Mouse (Mus musculus) brain, embryonic 14.5 days (tissue): ENCODE measurements around the gene Plin4. TPM values are rescaled to one million over a fixed set of nuclear protein-coding genes. Genes with fewer than 3 reads are reported as not detected.

Experiments used
- DNase-seq: peaks from one replicate; pipeline ENCODE4 v3.0.0-alpha.2; 2011; ENCODE audit warnings: low read depth
- CTCF ChIP-seq: fragments of 200-500 bp; IDR thresholded peaks from 2 replicates; pipeline ENCODE4 v1.5.1; 2012; ENCODE audit warnings: inconsistent platforms, mild to moderate bottlenecking, moderate library complexity, borderline replicate concordance; ENCODE audit not compliant: insufficient read depth, insufficient read length; ENCODE audit errors: extremely low read depth
- POLR2A ChIP-seq: fragments of 200-500 bp; IDR thresholded peaks from 2 replicates; pipeline ENCODE4 v1.6.1; 2012; ENCODE audit warnings: mild to moderate bottlenecking, inconsistent platforms, borderline replicate concordance; ENCODE audit not compliant: poor library complexity, insufficient read depth, insufficient read length, severe bottlenecking; ENCODE audit errors: extremely low read depth
- polyA plus RNA-seq: library from polyadenylated mRNA; depleted of rRNA; stranded (reverse); fragments of >200 nt; gene quantifications from 2 replicates; pipeline ENCODE4 v1.2.3, GENCODE M21; 2012; rRNA removed

The Plin4 gene
- 0.11 and 0.16 TPM in 2 replicates for polyA plus RNA-seq

- DNase-seq = no peak
- TF ChIP-seq CTCF (no peak), POLR2A (no peak)
Measured at GRCm38 (mm10) chr17:56109219-56110051, at the start of gene Plin4. Gene Plin4 (minus strand): TSS chr17:56109803.

- no peak for TF ChIP-seq CTCF
- TF ChIP-seq POLR2A = no peak
- peak; percentile 83 for DNase-seq
Measured at GRCm38 (mm10) chr17:56153643-56154042, 44.0 kb upstream of the Plin4 start.

- no peak for DNase-seq
- no peak for TF ChIP-seq CTCF
- no peak for TF ChIP-seq POLR2A
Measured at GRCm38 (mm10) chr17:56149897-56150296, 40.3 kb upstream of the Plin4 start.

- peak; percentile 29 for DNase-seq
- TF ChIP-seq POLR2A = no peak
- TF ChIP-seq CTCF = no peak
Measured at GRCm38 (mm10) chr17:56148790-56149618, 39.4 kb upstream of the Plin4 start.

- no peak for TF ChIP-seq CTCF
- TF ChIP-seq POLR2A = no peak
Measured at GRCm38 (mm10) chr17:56148280-56148679, 38.7 kb upstream of the Plin4 start.

GRCm38 (mm10) chr17:56147420-56147819 is 37.8 kb upstream of the Plin4 start:
- DNase-seq = no peak
- TF ChIP-seq POLR2A (no peak), CTCF (no peak)

More at GRCm38 (mm10) chr17:56148280-56148679, 38.7 kb upstream of the Plin4 start:
- DNase-seq = no peak

- DNase-seq = no peak
- TF ChIP-seq POLR2A = no peak
- TF ChIP-seq CTCF = no peak
Measured at GRCm38 (mm10) chr17:56146131-56146530, 36.5 kb upstream of the Plin4 start.

- TF ChIP-seq CTCF (no peak), POLR2A (no peak)
Measured at GRCm38 (mm10) chr17:56144546-56144945, 34.9 kb upstream of the Plin4 start.

GRCm38 (mm10) chr17:56141702-56142605 is 32.4 kb upstream of the Plin4 start:
- TF ChIP-seq POLR2A (no peak), CTCF (no peak)
- DNase-seq = peak; percentile 70

More at GRCm38 (mm10) chr17:56144546-56144945, 34.9 kb upstream of the Plin4 start:
- DNase-seq = no peak

- TF ChIP-seq POLR2A (peak; percentile 50; the same call in 1 of the 2 replicates), CTCF (no peak)
- peak; percentile 86 for DNase-seq
Measured at GRCm38 (mm10) chr17:56139858-56140595, 30.4 kb upstream of the Plin4 start, which contains the start of gene Sema6b. Gene Sema6b (minus strand): TSS chr17:56140343.

GRCm38 (mm10) chr17:56139355-56139754 is 29.8 kb upstream of the Plin4 start:
- DNase-seq = peak; percentile 44
- TF ChIP-seq CTCF (no peak), POLR2A (no peak)
